Mouse (Mus musculus) kidney, postnatal 25 days (tissue): Measurements from ENCODE around the gene Fcgr4.
A peak's percentile ranks its signal among the peaks of the same experiment; 100 is the strongest.
"Not testable (repeated sequence)": the region's sequence is repeated elsewhere in the genome, so short reads cannot be mapped to it uniquely, and the experiment has no call there.

ENCODE experiments used
- DNase-seq, 2 experiments: peaks; one replicate each; pipeline ENCODE4 v3.0.0; 2021; ENCODE audit warnings: mixed read lengths in 2 of 2

Gene Fcgr4

DNA sequence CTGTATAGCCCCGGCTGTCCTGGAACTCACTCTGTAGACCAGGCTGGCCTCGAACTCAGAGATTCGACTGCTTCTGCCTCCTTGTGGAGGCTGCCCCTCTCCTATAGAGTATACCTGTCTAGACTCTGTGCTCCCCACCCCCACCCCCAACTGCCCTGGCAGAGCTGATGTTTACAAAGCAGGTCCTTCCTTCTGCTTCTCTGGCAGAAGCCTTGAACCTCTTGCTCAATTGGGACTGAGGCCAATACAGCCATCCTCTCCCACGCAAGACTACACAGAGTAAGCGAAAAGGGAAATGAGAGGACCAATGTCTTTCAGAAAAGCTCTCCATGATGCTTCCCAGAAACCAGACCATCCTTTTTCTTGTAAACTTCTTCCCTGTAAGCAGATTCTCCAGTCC lies 38.5 kb downstream of the Fcgr4 start:
- peak in 1 of 2 experiments; percentile 2 for DNase-seq

DNA sequence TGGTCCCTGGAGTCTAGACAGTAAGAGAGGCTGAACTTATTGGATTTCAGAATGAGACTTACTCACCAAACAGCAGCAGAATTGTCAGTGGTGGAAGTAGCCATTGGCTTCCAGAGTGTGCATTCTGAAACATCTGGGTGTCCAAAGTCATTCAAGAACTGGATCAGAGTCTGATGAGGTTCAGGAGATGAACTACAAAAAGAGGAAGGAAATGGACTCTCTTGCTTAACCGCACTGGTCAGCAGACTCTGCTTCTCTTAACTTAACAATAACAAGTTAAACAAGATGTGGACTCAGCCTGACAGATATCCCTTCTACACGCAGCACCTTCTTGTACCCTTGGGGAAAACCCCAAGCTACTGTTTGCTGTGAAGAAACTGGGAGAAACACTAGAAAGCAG lies 40.5 kb downstream of the Fcgr4 start:
- DNase-seq: peak in 1 of 2 experiments; percentile 2

DNA sequence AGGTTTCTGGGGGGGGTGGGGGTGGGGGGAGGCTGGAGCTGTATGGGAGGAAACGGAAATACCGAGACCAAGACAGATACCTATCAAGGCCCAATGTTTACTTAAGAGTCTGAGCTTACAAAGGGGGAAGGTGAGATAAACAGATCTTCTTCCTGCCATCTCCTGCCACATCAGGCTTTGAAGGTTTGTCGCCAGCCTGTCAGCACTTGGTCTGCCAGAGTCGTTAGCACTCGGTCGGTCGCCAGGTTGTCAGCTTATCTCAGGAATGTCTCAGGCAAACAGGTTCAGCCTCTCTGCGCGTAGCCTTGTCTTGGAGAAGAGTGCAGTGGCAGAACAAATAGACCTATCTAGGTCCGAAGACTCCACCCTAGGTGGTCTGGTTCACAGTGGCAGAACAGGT lies 41.7 kb downstream of the Fcgr4 start:
- peak in 1 of 2 experiments; percentile 3 for DNase-seq

DNA sequence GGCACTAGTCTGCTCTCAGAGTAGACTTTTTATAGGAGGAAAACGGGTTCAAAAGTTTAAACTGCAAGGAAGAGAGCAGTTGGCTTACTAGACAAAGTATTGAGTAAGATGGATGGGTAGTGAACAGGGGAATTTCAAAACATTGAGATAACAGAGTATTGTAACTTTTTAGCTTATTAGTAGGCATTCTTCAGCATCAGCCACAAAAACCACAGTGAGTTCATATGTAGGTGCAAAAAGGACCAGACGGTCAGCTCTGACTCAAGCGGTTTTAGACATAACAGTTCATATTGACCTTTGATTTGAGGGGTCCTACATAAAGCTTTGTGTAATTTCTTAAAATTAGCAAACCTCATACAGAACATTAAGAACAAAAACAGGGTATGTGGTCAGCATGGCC lies 42.8 kb downstream of the Fcgr4 start:
- no peak for DNase-seq

DNA sequence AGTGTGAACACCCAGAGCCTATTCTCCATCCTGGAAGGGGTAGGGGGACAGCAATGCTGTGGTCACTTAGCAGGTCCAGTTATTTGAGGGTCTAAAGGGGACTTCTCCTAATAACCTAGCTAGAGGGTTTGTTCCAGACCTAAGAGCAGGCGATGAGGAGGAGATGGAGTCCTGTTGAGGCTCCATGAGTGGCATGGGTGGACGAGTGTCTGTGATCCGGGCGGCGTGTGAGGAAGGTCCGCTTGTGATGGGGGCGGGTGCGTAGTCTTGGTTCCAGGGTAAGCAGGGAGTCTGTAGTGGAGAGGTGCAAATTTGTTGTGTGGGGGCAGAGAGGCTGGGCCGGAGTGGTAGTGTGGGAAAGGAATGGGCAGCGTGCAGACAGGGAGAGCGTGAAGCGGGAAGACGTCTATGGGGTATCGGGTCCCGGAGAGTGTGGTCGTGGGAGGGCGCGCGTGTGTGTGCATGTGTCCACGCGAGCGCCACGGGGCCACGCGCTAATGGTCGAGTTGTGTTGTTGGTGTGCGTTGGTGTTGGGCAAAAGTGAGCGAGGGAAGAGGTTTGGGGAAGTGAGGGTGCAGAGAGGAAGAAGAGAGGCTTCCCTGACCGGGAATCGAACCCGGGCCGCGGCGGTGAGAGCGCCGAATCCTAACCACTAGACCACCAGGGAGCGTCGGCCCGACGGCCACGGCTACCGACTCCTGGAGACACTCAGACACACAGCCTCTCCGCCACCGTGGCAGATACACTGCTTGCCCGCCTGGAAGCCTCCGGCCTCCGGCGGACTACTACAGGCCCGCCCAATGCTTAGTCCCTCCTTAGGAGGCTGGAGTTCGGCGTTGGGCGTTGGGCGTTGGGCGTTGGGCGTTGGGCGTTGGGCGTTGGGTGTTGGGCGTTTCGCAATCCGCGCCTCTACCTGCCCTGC lies 45.1 kb downstream of the Fcgr4 start:
- peak; percentile 18 to 61 for DNase-seq

DNA sequence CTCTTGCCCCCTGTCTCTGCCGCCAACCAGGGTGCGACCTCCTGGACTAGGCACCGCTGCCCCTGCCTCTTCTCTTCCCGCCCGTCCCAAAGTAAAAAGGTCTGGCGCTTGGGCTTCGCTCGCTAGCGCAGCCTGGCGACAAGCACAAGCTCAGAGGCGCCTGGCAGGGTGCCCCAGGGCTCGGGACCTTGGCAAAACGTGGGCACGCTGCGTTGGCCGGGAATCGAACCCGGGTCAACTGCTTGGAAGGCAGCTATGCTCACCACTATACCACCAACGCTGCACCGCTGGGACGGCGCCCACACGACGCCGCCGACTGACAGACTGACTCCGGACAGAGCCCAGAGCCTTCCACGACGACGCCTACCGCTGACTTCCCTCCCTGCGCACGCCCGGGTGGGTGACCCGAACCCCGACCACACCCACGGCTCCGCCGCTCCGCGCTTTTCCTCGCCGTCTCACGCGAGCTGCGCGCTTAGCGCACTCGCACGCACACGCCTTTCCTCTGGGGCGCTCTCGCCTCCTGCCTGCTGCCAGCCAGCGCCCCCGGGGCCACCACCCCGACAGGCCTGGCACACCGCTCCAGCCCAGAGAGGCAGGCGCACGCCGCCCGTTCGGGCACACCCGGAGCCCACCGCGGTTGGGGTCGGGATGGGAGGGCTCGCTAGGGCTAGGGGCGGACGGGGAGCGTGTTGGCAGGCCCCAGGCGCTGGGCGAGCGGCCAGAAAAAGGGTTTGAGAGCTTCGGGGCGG lies 45.9 kb downstream of the Fcgr4 start, which contains the start of gene Fcgr3:
TSS of gene Fcgr3 (minus strand) at position 445 of the 752 bp plus-strand sequence.
- peak; percentile 66 to 84 for DNase-seq

DNA sequence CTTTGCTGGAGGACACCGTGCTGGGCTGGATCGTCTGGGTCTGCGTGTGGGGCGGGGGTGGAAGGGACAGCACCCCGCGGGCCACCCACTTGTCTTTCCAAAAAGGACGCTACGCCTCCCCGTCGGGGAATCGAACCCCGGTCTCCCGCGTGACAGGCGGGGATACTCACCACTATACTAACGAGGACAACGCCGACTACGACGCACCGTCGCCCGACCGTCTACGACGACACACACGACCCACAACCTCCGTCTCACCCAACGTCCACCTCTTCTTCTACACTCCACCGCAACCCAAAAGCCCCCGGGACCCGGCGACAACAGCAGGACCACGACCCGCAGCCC lies 46.5 kb downstream of the Fcgr4 start:
- DNase-seq: peak; percentile 27 to 37

DNA sequence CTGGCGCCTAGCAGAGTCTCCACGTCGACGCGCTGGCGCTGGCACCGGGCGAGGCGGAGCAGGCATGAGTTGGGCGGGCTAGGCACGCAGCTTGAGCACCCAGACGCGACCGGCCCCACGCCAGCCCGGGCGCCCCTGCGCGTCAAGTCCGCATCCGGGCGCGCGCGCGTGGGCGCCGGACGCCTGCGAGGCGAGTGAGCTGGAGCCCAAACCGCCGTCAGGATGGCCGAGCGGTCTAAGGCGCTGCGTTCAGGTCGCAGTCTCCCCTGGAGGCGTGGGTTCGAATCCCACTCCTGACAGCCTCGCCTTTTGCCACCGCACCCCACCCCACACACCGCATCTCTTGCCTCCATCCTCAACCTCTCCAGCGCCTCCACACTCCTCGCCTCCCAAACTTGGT lies 47.0 kb downstream of the Fcgr4 start:
- peak in 1 of 2 experiments; percentile 52 for DNase-seq

DNA sequence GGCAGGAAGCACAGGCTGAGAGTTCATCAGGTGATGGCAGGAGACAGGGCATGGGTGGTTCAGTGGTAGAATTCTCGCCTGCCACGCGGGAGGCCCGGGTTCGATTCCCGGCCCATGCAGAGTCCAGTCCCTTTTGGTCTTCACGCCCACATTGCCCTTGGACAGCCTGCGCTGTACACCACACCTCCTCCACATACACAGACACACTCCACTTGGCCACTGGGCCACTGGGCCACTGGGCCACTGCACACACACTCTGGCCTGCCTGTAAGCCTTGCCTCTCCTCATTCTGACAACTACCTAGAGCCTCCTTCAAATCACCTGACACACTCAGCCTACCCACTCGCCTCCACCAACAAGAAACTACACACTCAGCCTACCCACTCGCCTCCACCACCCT lies 47.9 kb downstream of the Fcgr4 start:
- not testable (repeated sequence) for DNase-seq

DNA sequence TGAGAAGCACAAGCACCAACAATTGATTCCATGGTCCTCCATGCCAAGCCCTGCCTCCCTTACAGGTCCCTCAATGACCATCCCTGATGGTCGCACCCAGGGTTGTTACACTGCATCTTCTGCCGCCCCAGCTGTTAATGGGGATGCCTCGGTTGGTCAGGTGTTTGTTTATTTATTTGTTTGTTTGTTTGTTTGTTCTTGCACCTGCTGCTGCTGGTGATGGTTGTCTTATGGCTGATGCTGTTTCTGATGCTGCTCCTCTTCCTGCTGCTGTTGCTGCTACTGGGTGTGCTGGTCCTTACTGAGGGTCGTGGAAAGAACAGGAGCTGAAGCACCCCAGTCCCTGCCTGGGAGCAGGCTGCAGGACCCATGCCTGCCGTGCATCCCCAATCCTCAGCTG lies 49.2 kb downstream of the Fcgr4 start:
- not testable (repeated sequence) for DNase-seq

DNA sequence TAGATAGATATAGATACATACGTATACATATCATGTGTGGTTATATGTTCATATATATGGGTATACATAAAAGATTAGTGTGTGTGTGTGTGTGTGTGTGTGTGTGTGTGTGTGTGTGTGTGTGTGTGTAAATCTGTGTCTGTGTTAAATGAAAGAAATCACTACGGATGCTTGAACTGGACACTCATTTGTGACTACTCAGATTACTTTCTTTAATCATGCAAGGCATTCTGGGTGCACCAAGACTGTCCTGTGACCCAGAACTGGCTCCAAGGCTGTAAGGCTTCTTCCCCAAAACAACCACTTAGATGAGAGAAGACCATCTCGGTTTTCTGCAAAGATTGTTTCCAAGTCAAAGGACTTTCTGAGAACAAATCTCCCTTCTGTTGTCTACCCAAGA lies 50.8 kb downstream of the Fcgr4 start:
- not testable (repeated sequence) for DNase-seq

DNA sequence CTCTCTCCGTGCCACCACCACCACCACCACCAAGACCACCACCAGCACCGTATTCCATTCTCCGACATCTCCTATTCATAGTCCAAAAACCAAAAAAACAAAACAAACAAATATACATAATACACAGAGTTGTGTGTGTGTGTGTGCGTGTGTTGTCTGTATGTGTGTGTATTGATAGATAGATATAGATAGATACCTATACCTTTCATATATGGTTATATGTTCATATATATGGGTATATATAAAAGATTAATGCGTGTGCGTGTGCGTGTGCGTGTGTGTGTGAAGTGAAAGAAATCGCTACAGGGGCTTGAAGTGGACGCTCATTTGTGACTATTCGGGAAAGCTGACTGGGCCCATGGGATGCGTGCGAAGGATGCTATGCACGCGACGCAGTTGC lies 52.2 kb downstream of the Fcgr4 start:
- DNase-seq: not testable (repeated sequence)

DNA sequence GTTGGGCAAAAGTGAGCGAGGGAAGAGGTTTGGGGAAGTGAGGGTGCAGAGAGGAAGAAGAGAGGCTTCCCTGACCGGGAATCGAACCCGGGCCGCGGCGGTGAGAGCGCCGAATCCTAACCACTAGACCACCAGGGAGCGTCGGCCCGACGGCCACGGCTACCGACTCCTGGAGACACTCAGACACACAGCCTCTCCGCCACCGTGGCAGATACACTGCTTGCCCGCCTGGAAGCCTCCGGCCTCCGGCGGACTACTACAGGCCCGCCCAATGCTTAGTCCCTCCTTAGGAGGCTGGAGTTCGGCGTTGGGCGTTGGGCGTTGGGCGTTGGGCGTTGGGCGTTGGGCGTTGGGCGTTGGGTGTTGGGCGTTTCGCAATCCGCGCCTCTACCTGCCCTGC lies 53.0 kb downstream of the Fcgr4 start:
- not testable (repeated sequence) for DNase-seq

DNA sequence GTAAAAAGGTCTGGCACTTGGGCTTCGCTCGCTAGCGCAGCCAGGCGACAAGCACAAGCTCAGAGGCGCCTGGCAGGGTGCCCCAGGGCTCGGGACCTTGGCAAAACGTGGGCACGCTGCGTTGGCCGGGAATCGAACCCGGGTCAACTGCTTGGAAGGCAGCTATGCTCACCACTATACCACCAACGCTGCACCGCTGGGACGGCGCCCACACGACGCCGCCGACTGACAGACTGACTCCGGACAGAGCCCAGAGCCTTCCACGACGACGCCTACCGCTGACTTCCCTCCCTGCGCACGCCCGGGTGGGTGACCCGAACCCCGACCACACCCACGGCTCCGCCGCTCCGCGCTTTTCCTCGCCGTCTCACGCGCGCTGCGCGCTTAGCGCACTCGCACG lies 53.5 kb downstream of the Fcgr4 start:
- not testable (repeated sequence) for DNase-seq

DNA sequence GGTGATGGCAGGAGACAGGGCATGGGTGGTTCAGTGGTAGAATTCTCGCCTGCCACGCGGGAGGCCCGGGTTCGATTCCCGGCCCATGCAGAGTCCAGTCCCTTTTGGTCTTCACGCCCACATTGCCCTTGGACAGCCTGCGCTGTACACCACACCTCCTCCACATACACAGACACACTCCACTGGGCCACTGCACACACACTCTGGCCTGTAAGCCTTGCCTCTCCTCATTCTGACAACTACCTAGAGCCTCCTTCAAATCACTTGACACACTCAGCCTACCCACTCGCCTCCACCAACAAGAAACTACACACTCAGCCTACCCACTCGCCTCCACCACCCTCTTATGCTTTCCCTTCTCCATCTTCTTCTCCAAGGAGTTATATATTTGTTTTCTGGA lies 55.6 kb downstream of the Fcgr4 start:
- not testable (repeated sequence) for DNase-seq

DNA sequence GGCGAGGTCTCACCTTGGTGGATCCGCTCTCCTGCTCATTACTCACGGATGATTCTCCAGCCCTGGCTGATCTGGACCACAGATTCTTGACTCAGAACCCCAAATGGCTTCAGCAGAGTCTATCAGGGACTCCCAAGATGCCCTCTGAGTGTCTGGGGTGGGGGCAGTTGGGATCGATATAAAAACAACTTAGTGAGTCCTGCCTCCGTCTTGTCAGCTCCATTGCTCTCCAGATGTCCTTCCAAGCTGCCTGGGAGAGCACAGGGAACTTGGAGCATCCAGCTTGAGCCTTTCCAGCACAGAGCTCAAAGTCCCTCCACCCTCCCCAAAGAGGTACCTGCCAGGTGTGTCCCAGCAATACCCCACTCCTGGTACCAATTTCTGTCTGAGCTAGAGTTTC lies 57.5 kb downstream of the Fcgr4 start:
- not testable (repeated sequence) for DNase-seq

DNA sequence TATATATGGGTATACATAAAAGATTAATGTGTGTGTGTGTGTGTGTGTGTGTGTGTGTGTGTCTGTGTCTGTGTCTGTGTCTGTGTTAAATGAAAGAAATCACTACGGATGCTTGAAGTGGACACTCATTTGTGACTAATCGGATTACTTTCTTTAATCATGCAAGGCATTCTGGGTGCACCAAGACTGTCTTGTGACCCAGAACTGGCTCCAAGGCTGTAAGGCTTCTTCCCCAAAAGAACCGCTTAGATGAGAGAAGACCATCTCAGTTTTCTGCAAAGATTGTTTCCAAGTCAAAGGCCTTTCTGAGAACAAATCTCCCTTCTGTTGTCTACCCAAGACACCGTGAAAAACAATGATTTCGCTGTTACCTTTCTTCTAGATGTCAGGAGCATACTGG lies 58.5 kb downstream of the Fcgr4 start:
- DNase-seq: not testable (repeated sequence)

DNA sequence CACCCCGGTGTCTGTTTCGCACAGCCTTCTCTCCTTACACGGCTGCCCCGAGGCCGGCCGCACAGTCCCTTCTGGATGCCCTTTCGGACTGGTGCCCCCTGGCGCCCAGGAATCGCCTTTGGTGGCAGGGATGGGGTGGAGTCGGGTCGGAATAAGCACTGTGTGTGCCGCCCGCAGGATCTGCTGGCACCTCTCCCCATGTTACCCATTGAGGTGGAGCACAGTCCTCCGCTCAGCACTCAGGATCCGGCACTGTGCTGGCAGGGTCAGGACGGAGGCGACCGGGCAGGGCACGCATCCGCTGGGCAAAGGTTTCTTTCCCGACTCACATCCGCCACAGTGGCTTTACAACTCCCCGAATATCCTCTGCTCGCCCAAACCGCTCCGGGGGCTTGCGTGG lies 59.2 kb downstream of the Fcgr4 start:
- peak in 1 of 2 experiments; percentile 71 for DNase-seq

DNA sequence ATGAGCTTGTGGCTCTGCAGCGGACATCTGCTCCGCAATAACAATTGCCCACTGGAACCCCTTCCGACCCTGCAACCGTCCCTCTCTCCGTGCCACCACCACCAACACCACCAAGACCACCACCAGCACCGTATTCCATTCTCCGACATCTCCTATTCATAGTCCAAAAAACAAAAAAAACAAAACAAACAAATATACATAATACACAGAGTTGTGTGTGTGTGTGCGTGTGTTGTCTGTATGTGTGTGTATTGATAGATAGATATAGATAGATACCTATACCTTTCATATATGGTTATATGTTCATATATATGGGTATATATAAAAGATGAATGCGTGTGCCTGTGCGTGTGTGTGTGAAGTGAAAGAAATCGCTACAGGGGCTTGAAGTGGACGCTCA lies 59.7 kb downstream of the Fcgr4 start:
- DNase-seq: not testable (repeated sequence)

DNA sequence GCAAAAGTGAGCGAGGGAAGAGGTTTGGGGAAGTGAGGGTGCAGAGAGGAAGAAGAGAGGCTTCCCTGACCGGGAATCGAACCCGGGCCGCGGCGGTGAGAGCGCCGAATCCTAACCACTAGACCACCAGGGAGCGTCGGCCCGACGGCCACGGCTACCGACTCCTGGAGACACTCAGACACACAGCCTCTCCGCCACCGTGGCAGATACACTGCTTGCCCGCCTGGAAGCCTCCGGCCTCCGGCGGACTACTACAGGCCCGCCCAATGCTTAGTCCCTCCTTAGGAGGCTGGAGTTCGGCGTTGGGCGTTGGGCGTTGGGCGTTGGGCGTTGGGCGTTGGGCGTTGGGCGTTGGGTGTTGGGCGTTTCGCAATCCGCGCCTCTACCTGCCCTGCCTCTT lies 60.6 kb downstream of the Fcgr4 start:
- DNase-seq: not testable (repeated sequence)
